Mouse (Mus musculus) thymus, adult 2 months (tissue): Measurements from ENCODE around the gene AI661453.

ENCODE experiments used
- CTCF ChIP-seq: fragments of 200-500 bp; IDR thresholded peaks from 2 replicates; pipeline ENCODE4 v1.5.1; 2012; ENCODE audit warnings: mild to moderate bottlenecking, control low read depth, low read length, moderate library complexity, borderline replicate concordance; ENCODE audit not compliant: control insufficient read depth, poor library complexity, insufficient read depth; ENCODE audit errors: extremely low read depth
- POLR2A ChIP-seq: fragments of 200-500 bp; IDR thresholded peaks from 2 replicates; pipeline ENCODE4 v1.6.1; 2012; ENCODE audit warnings: mild to moderate bottlenecking, low read length, control low read depth, moderate library complexity; ENCODE audit not compliant: control insufficient read depth, poor library complexity, insufficient read depth; ENCODE audit errors: extremely low read depth

DNA sequence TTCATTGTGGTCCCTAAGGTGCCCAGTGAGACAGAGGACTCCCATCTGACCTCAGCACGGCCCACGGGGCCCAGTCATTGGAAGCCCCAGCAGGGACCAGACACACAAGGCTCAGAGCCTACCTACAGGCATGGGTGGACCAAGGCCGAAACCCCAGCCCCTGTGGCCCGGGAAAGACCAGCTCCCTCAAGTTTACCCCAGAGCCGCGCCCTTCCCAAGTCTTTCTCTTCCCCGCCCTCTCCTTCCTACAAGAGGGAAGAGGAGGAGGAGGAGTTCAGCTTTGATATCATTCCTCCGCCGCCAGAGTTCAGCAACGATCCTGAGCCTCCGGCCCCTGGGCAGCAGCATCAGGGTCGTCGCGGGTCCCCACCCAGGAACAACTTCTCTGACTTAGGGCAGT, 31.6 kb downstream of the AI661453 start:
- no peak for TF ChIP-seq CTCF
- no peak for TF ChIP-seq POLR2A
